Mouse (Mus musculus): Measurements from ENCODE around the gene Eif2b3. TPM values are rescaled to one million over a fixed set of nuclear protein-coding genes. Genes with fewer than 3 reads are reported as not detected.

Gene Eif2b3
- total RNA-seq, 1 experiment from 2014 or later: 12.8 TPM

DNA sequence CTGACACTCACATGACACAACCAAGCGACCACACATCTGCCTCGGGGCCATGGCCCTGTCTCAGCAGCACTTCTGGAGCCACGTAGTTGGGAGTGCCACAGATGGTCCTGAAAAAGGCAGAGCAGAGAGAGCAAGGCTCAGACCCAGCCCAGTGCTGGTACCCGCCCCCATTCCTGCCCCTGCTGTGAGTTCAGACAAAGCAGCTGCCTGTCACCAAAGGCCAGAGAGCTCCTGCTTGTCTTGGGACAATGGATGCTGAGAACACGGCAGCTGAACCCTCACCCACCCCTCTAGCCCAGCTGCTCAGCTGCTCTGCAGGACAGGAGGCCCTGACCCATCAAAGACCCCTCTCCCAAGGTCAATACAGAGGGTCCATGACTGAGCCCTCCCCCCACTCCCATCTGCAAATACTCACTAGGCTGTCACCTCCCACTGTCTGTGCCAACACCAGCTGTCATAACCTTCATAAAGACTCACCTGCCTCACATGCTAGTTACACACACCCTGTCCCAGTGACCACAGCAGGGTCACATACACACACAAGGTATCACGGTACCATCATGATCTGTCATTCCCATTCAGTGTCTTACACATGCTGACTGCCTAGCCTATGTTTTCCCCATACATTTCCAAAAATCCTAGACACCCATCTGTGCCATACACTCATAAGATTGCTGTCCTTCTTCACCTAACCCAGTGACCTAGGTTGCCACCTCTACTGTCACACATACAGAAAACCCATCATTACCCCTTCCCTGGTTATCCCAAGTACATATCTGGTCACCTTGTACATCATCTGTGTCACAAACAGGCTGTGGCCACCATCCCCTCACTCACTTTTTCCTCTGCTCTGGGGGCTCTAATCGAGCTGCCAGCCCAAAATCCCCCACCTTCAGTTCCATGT is 112.9 kb downstream of the Eif2b3 start:
- ATAC-seq (ENCODE audit: extremely low read depth, insufficient number of reproducible peaks, low FRiP score, poor library complexity, severe bottlenecking): no peak

DNA sequence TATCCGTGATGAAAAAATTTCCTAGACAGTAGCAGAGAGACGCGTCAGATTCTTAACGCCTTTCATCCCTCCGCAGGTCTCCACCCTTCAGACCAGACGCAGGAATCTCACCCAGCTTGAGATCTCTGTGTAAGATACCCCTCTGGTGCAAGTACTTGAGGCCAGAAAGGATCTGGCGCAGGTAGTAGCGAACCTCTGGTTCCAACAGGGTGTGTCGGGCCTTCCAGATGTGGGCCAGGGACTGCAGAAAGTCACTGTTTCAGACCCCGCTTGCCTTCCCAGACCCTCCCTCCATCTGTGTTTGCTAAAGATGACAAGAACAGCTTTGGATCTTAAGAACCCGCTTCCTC is 113.6 kb downstream of the Eif2b3 start:
- ATAC-seq (ENCODE audit: extremely low read depth, insufficient number of reproducible peaks, low FRiP score, poor library complexity, severe bottlenecking): no peak

DNA sequence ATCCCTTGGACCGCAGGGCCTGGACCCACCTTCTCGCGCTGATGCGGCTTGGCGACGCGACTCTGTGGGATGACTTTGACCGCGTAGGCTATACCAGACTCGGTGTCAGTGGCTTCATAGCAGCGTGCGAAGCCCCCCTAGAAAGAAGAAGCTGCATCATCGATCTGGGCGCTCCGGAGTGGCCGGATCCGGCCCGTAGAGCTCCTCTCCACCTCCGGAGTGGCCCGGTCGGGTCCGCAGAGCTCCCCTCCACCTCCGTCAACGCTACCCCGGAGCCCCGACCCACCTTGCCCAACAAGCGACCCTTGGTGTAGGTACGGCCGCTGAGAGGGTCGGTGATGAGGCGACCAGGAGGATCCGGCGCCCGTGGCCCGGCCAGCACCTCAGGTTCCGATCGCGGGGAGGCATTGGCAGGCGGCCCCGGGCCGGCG is 114.2 kb downstream of the Eif2b3 start:
- ATAC-seq (ENCODE audit: extremely low read depth, insufficient number of reproducible peaks, low FRiP score, poor library complexity, severe bottlenecking): no peak

DNA sequence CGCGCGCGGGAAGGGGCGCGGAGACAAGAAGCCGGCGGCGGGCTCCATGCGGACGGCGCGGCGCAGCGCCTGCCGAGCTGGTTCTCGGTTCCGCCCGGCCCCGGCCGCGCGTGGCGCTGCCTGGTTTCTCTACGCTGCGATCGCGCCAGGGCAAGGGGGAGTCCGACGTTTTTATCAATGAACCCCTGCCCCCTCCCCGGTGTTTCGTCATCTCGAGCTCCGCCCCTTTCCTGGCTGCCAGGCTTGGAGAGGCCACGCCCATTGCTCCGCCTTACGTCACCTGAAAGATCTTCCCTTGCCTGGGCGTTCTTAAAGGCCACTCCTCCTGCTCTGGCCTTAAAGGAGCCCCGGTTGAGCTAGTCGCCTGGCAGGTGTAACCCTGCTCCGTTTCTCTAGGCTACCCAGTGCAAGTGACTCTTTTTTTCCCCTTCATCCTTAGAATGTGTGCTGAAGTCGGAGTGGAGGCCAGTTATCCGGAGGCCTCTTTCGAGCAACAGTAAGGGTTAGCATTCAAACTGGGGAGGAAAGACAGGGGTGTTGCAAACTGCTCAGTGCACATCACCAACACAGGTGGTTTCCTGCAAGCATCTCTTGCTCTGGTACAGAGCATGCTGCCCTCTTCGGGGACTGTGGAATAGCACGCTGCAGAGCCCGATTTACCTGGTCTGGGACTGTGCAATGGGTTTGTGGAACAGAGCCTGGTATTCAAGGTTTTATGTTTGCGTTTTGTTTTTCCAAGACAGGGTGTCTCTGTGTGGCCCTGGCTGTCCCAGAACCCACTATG is 114.8 kb downstream of the Eif2b3 start, which contains the start of gene Plk3:
Gene Plk3 (minus strand): TSS at position 147 of the 784 bp plus-strand sequence.
- peak; percentile 89 for ATAC-seq (ENCODE audit: extremely low read depth, insufficient number of reproducible peaks, low FRiP score, poor library complexity, severe bottlenecking)

DNA sequence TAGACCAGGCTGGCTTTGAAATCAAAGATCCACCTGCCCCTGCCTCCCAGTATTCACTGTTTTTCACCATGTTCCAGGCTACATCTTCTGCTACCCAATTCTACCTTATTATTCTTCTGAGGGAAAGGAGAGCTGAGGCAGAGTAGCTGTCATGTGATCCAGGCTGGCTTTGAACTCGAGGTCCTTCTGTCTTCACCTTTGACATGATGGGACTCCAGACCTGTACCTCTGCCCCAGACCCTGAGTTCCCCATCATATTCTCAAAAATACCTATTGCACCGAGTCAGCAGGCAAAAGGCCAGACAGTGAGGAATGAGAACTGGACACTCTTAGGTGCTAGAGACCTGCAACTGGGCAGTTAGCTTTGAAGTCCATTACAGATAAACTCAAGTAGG is 115.4 kb downstream of the Eif2b3 start:
- no peak for ATAC-seq (ENCODE audit: extremely low read depth, insufficient number of reproducible peaks, low FRiP score, poor library complexity, severe bottlenecking)

DNA sequence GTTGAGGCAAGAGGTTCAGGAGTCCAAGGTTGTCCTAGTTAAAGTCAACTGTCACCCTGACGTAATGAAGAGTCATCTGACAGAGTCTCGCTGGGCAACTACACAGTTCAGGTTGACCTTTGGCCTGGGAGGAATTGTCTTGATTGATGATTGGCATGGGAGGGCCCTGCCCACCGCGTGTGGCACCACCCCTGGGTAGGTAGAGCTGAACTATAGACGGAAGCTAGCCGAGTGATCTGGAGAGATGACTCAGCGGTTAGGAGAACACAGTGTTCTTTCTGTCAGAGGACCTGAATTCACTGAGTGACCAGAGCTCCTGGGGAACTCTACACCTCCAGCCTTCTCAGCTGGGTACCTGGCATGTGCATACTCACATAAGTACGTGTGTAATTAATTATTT is 116.8 kb downstream of the Eif2b3 start:
- peak; percentile 57 for ATAC-seq (ENCODE audit: extremely low read depth, insufficient number of reproducible peaks, low FRiP score, poor library complexity, severe bottlenecking)

Other genes starting within 250 kb of the Eif2b3 start
- 43.6 and 47.6 TPM in 2 replicates for gene Toe1, start 211.8 kb upstream of the Eif2b3 start, total RNA-seq (2017)
- gene Mutyh, start 211.7 kb upstream of the Eif2b3 start, total RNA-seq (2017): 8.4 and 9.1 TPM in 2 replicates
- not detected in 2 replicates for gene Hpdl, start 197.7 kb upstream of the Eif2b3 start, total RNA-seq (2017)
- 0.12 TPM in 1 of 2 replicates, not detected in the other for gene Zswim5, start 142.0 kb upstream of the Eif2b3 start, total RNA-seq (2017)
- 50.2 and 63.2 TPM in 2 replicates for gene Urod, start 25.0 kb upstream of the Eif2b3 start, total RNA-seq (2017)
- gene Hectd3, start 24.1 kb upstream of the Eif2b3 start, total RNA-seq (2017): 41.3 and 50.8 TPM in 2 replicates
- 0.35 TPM in 1 of 2 replicates, not detected in the other for gene Ptch2, start 76.7 kb downstream of the Eif2b3 start, total RNA-seq (2017)
- 58.1 and 59.0 TPM in 2 replicates for gene Btbd19, start 106.3 kb downstream of the Eif2b3 start, total RNA-seq (2017)
- 0.61 TPM in 1 of 2 replicates, not detected in the other for gene Tctex1d4, start 107.4 kb downstream of the Eif2b3 start, total RNA-seq (2017)
- 24.2 and 25.4 TPM in 2 replicates for gene Plk3, start 114.6 kb downstream of the Eif2b3 start, total RNA-seq (2017)
- gene Rps8, start 136.8 kb downstream of the Eif2b3 start, total RNA-seq (2017): 1,061 and 1,103 TPM in 2 replicates
- gene Kif2c, start 163.2 kb downstream of the Eif2b3 start, total RNA-seq (2017): 0.35 TPM in 1 of 2 replicates, not detected in the other
- gene Tmem53, start 232.5 kb downstream of the Eif2b3 start, total RNA-seq (2017): not detected in 2 replicates
- not detected in 2 replicates for gene Armh1, start 232.7 kb downstream of the Eif2b3 start, total RNA-seq (2017)

All from neutrophil, adult 5-6 weeks (primary cell).